In genomic region chr16:72788017-72788416, GRCm38 (mm10) we compare ENCODE assay signal across 21 mouse cellular contexts.
DNase-seq lines count a peak whose midpoint lies in the region; ATAC-seq and TF ChIP-seq lines count a peak whose summit lies in the region.
"Had no signal": no experiment of that assay in that cellular context is flagged by ENCODE, and none has a peak within 500 bp of the region (broad histone marks: within the 10 kb centered on the region; RNA-seq: fewer than 3 reads in every experiment).

No protein-coding gene starts in this region.

- H3K4me2 ChIP-seq in kidney, embryonic 15.5 days = no peak overlapping the region
- H3K4me2 ChIP-seq in kidney, embryonic 14.5 days (replicated peaks; ENCODE audit: low read depth, low read length) = no peak overlapping the region
- H3K4me2 ChIP-seq in embryonic facial prominence, embryonic 12.5 days (replicated peaks) = no peak overlapping the region
- H3K4me2 ChIP-seq in midbrain, embryonic 13.5 days (replicated peaks) = no peak overlapping the region
- H3K4me2 ChIP-seq: embryonic facial prominence, embryonic 13.5 days; forebrain, embryonic 15.5 days; lung, embryonic 15.5 days had no signal

- no peak for TF ChIP-seq POLR2A in brain, embryonic 14.5 days (IDR thresholded peaks at IDR 0.05; ENCODE audit: borderline replicate concordance, extremely low read depth, insufficient read depth, insufficient read length, poor library complexity, severe bottlenecking)

- no peaks in the 10 kb centered on the region for H3K36me3 ChIP-seq in kidney, embryonic 15.5 days
- no peaks in the 10 kb centered on the region for H3K36me3 ChIP-seq in kidney, embryonic 14.5 days (ENCODE audit: control insufficient read depth, insufficient read depth, low read length)
- no peaks in the 10 kb centered on the region for H3K36me3 ChIP-seq in embryonic facial prominence, embryonic 12.5 days
- peaks cover 3% of the 10 kb centered on the region; the same call in 1 of the 2 replicates for H3K36me3 ChIP-seq in midbrain, embryonic 13.5 days
- H3K36me3 ChIP-seq: embryonic facial prominence, embryonic 13.5 days; forebrain, embryonic 15.5 days; heart, embryonic 10.5 days; lung, embryonic 15.5 days had no signal

- H3K27ac ChIP-seq in kidney, embryonic 15.5 days = 0 out of 2 replicates have a peak overlapping the region, but pooled peaks have one; percentile 22
- no peak overlapping the region for H3K27ac ChIP-seq in kidney, embryonic 14.5 days (ENCODE audit: low read depth, low read length)
- H3K27ac ChIP-seq in embryonic facial prominence, embryonic 12.5 days = no peak overlapping the region
- H3K27ac ChIP-seq in midbrain, embryonic 13.5 days = peak overlapping the region; percentile 53; the same call in 1 of the 2 replicates
- H3K27ac ChIP-seq: embryonic facial prominence, embryonic 13.5 days; forebrain, embryonic 15.5 days; gastrocnemius, adult 2 months; heart, embryonic 10.5 days; lung, embryonic 15.5 days had no signal

- peak; percentile 52 for DNase-seq in brain, embryonic 14.5 days (ENCODE audit: low read depth)
- no peak for DNase-seq in frontal cortex, postnatal 36 days (ENCODE audit: low spot score in 2 of 2)
- no peak for DNase-seq in heart, postnatal 14 days
- DNase-seq in spleen, postnatal 14 days (ENCODE audit: low spot score in 2 of 2) = no peak
- DNase-seq: adrenal gland, postnatal 10 days; B cell, adult 2 months; cerebellum, adult 9-10 months; gastrocnemius, adult 2 months; heart, postnatal 36 days; kidney, postnatal 36 days; layer of hippocampus, postnatal 36 days; thymus, postnatal 14 days had no signal

- no peaks in the 10 kb centered on the region for H3K4me1 ChIP-seq in kidney, embryonic 15.5 days
- H3K4me1 ChIP-seq in kidney, embryonic 14.5 days (ENCODE audit: control insufficient read depth, insufficient read depth, low read length) = no peaks in the 10 kb centered on the region
- peaks cover 9% of the 10 kb centered on the region; the same call in 1 of the 2 replicates for H3K4me1 ChIP-seq in embryonic facial prominence, embryonic 12.5 days
- peaks cover 26% of the 10 kb centered on the region for H3K4me1 ChIP-seq in midbrain, embryonic 13.5 days (replicated peaks)
- H3K4me1 ChIP-seq: forebrain, embryonic 15.5 days had no signal

- H3K9me3 ChIP-seq in kidney, embryonic 15.5 days (replicated peaks) = no peaks in the 10 kb centered on the region
- no peaks in the 10 kb centered on the region for H3K9me3 ChIP-seq in kidney, embryonic 14.5 days (ENCODE audit: control insufficient read depth, low read length)
- no peaks in the 10 kb centered on the region for H3K9me3 ChIP-seq in embryonic facial prominence, embryonic 12.5 days
- H3K9me3 ChIP-seq in midbrain, embryonic 13.5 days = no peaks in the 10 kb centered on the region
- H3K9me3 ChIP-seq: embryonic facial prominence, embryonic 13.5 days; forebrain, embryonic 15.5 days; heart, embryonic 10.5 days; lung, embryonic 15.5 days had no signal

- no peak overlapping the region for H3K9ac ChIP-seq in kidney, embryonic 15.5 days
- no peak overlapping the region for H3K9ac ChIP-seq in kidney, embryonic 14.5 days (ENCODE audit: low read depth, low read length)
- no peak overlapping the region for H3K9ac ChIP-seq in embryonic facial prominence, embryonic 12.5 days
- H3K9ac ChIP-seq in midbrain, embryonic 13.5 days (replicated peaks) = no peak overlapping the region
- H3K9ac ChIP-seq: embryonic facial prominence, embryonic 13.5 days; forebrain, embryonic 15.5 days; lung, embryonic 15.5 days had no signal

- intact Hi-C loops in heart, postnatal 14 days (cut with DNase I) = no loop called here

- 55% methylated on average over 7 of the region's 7 CpGs for WGBS in kidney, embryonic 15.5 days
- 58% methylated on average over 7 of the region's 7 CpGs for WGBS in kidney, embryonic 14.5 days
- WGBS in embryonic facial prominence, embryonic 12.5 days = 39% methylated on average over 7 of the region's 7 CpGs
- 5% methylated on average over 7 of the region's 7 CpGs for WGBS in midbrain, embryonic 13.5 days

- no peak for TF ChIP-seq CTCF in brain, embryonic 14.5 days (IDR thresholded peaks at IDR 0.05; ENCODE audit: borderline replicate concordance, extremely low read depth, insufficient read depth, insufficient read length)

- H3K27me3 ChIP-seq in kidney, embryonic 15.5 days = no peaks in the 10 kb centered on the region
- no peaks in the 10 kb centered on the region for H3K27me3 ChIP-seq in kidney, embryonic 14.5 days (ENCODE audit: control insufficient read depth, insufficient read depth, low read length)
- H3K27me3 ChIP-seq in embryonic facial prominence, embryonic 12.5 days = no peaks in the 10 kb centered on the region
- H3K27me3 ChIP-seq in midbrain, embryonic 13.5 days = no peaks in the 10 kb centered on the region
- H3K27me3 ChIP-seq: embryonic facial prominence, embryonic 13.5 days; forebrain, embryonic 15.5 days; lung, embryonic 15.5 days had no signal

- no peak overlapping the region for H3K4me3 ChIP-seq in kidney, embryonic 15.5 days (replicated peaks)
- no peak overlapping the region for H3K4me3 ChIP-seq in kidney, embryonic 14.5 days (ENCODE audit: low read length)
- no peak overlapping the region for H3K4me3 ChIP-seq in embryonic facial prominence, embryonic 12.5 days
- no peak overlapping the region for H3K4me3 ChIP-seq in midbrain, embryonic 13.5 days (replicated peaks)
- H3K4me3 ChIP-seq: embryonic facial prominence, embryonic 13.5 days; forebrain, embryonic 15.5 days; gastrocnemius, adult 2 months; heart, embryonic 10.5 days; lung, embryonic 15.5 days had no signal

- ATAC-seq in kidney, embryonic 15.5 days (replicated peaks; ENCODE audit: low FRiP score) = peak; percentile 43; the same call in 1 of the 2 replicates
- no peak for ATAC-seq in kidney, embryonic 14.5 days (ENCODE audit: low FRiP score, low TSS enrichment)
- 0 out of 2 replicates have a peak, but pooled peaks have one; percentile 41 for ATAC-seq in embryonic facial prominence, embryonic 12.5 days (ENCODE audit: insufficient number of reproducible peaks, insufficient read depth, low FRiP score, low TSS enrichment)
- peak; percentile 67 for ATAC-seq in midbrain, embryonic 13.5 days
- ATAC-seq: forebrain, embryonic 15.5 days; intestine, postnatal 0 days had no signal

Comparison
In these comparisons a context has a peak if more than half of its experiments do, and no peak if none do; other contexts are left out.
1. H3K27ac ChIP-seq: peak in kidney, embryonic 15.5 days (single experiment) and midbrain, embryonic 13.5 days (single experiment); none in kidney, embryonic 14.5 days (single experiment) and embryonic facial prominence, embryonic 12.5 days (single experiment).